Mouse (Mus musculus) hindbrain, postnatal 0 days (tissue): Measurements from ENCODE around the gene Csad. TPM values are rescaled to one million over a fixed set of nuclear protein-coding genes. Genes with fewer than 3 reads are reported as not detected.
"Not testable (repeated sequence)": the region's sequence is repeated elsewhere in the genome, so short reads cannot be mapped to it uniquely, and the experiment has no call there.

ENCODE experiments used
- ATAC-seq: fragments of 200-750 bp; cut with Nextera tagmentation; 2 replicates; pipeline ENCODE4 v1.8.0; 2017; ENCODE audit warnings: mild to moderate bottlenecking, moderate TSS enrichment, moderate library complexity
- DNase-seq: peaks from one replicate; pipeline ENCODE4 v3.0.0-alpha.2; 2015; ENCODE audit warnings: low spot score
- H3K27ac ChIP-seq: fragments of 300-500 bp; sonication (generic); 2 replicates; pipeline ENCODE4 v1.5.1; 2014; ENCODE audit warnings: mild to moderate bottlenecking
- H3K27me3 ChIP-seq: fragments of 300-500 bp; sonication (generic); 2 replicates; pipeline ENCODE4 v1.6.1; 2014; ENCODE audit warnings: low read length, mixed read lengths; ENCODE audit not compliant: insufficient read depth
- H3K36me3 ChIP-seq: fragments of 300-500 bp; sonication (generic); 2 replicates; pipeline ENCODE4 v1.6.1; 2014; ENCODE audit warnings: low read length, mixed read lengths; ENCODE audit not compliant: insufficient read depth
- H3K4me1 ChIP-seq: fragments of 300-500 bp; sonication (generic); 2 replicates; pipeline ENCODE4 v1.6.1; 2014; ENCODE audit warnings: antibody characterized with exemption, low read length, mixed read lengths; ENCODE audit not compliant: insufficient read depth
- H3K4me2 ChIP-seq: fragments of 300-500 bp; sonication (generic); 2 replicates; pipeline ENCODE4 v1.6.1; 2014; ENCODE audit warnings: low read depth, mild to moderate bottlenecking, low read length, moderate library complexity, mixed read lengths
- H3K4me3 ChIP-seq: fragments of 300-500 bp; sonication (generic); 2 replicates; pipeline ENCODE4 v1.5.1; 2014; ENCODE audit warnings: low read length
- H3K9ac ChIP-seq: fragments of 300-500 bp; sonication (generic); replicated peaks from 2 replicates; pipeline ENCODE4 v1.6.1; 2014; ENCODE audit warnings: mild to moderate bottlenecking, low read length, moderate library complexity, mixed read lengths
- H3K9me3 ChIP-seq: fragments of 300-500 bp; sonication (generic); 2 replicates; pipeline ENCODE4 v1.6.1; 2016; ENCODE audit warnings: low read length, mixed read lengths
- CTCF ChIP-seq: IDR thresholded peaks from 2 replicates; pipeline ENCODE4 v1.5.1; 2016; ENCODE audit warnings: antibody characterized with exemption, control low read depth, low read depth
- WGBS: fragments of 180-500 bp; shearing (Covaris S2); extraction: QIAGEN DNeasy Blood & Tissue Kit; methylation state at CpG from one replicate; pipeline ENCODE4 v1.1.7; 2014; 5-methylcytosine and 5-hydroxymethylcytosine counted together
- polyA plus RNA-seq: library from polyadenylated mRNA; unstranded; fragments of >200 nt; fragmentation: Nextera tagmentation; extraction: Ambion mirVana; gene quantifications from 2 replicates; pipeline ENCODE4 v1.2.1, GENCODE M21; 2015
- total RNA-seq: library from RNA; depleted of rRNA; stranded (reverse); fragments of >200 nt; gene quantifications from 2 replicates; pipeline ENCODE4 v1.2.3, GENCODE M21; 2014

Gene Csad
- total and polyA plus RNA-seq, 2 experiments from 2014 or later: 41.8 to 67.2 TPM

- Histone ChIP-seq H3K27ac (no peak overlapping the region), H3K4me2 (no peak overlapping the region), H3K27me3 (no peaks in the 10 kb centered on the region), H3K36me3 (no peaks in the 10 kb centered on the region), H3K9me3 (no peaks in the 10 kb centered on the region), H3K9ac (no peak overlapping the region), H3K4me3 (no peak overlapping the region), H3K4me1 (no peaks in the 10 kb centered on the region)
- DNase-seq (no peak), ATAC-seq (no peak)
- TF ChIP-seq CTCF: no peak
- 83% methylated on average over 2 of the region's 2 CpGs for WGBS
Observed at GRCm38 (mm10) chr15:102169064-102169463, 35.5 kb downstream of the Csad start.

- ATAC-seq (no peak), DNase-seq (no peak)
- 57% methylated on average over 6 of the region's 6 CpGs for WGBS
- Histone ChIP-seq H3K27me3 (no peaks in the 10 kb centered on the region), H3K4me1 (no peaks in the 10 kb centered on the region), H3K27ac (no peak overlapping the region), H3K9me3 (no peaks in the 10 kb centered on the region), H3K4me3 (no peak overlapping the region), H3K9ac (no peak overlapping the region), H3K36me3 (no peaks in the 10 kb centered on the region), H3K4me2 (no peak overlapping the region)
- TF ChIP-seq CTCF: no peak
Observed at GRCm38 (mm10) chr15:102167620-102168021, 36.9 kb downstream of the Csad start.

- Histone ChIP-seq H3K27me3 (no peaks in the 10 kb centered on the region), H3K36me3 (no peaks in the 10 kb centered on the region), H3K27ac (no peak overlapping the region), H3K4me2 (no peak overlapping the region), H3K4me1 (no peaks in the 10 kb centered on the region), H3K9ac (no peak overlapping the region), H3K4me3 (no peak overlapping the region), H3K9me3 (no peaks in the 10 kb centered on the region)
- DNase-seq (no peak), ATAC-seq (no peak)
- no peak for TF ChIP-seq CTCF
- WGBS: 49% methylated on average over 6 of the region's 6 CpGs
Observed at GRCm38 (mm10) chr15:102165468-102166100, 38.9 kb downstream of the Csad start.

- ATAC-seq: no peak
- H3K4me1 ChIP-seq: no peaks in the 10 kb centered on the region
- H3K27me3 ChIP-seq: no peaks in the 10 kb centered on the region
- no peak overlapping the region for H3K9ac ChIP-seq
- no peak for DNase-seq
- no peak overlapping the region for H3K4me3 ChIP-seq
- no peaks in the 10 kb centered on the region for H3K9me3 ChIP-seq
- TF ChIP-seq CTCF: no peak
- WGBS: 72% methylated on average over 3 of the region's 3 CpGs
- no peaks in the 10 kb centered on the region for H3K36me3 ChIP-seq
- H3K27ac ChIP-seq: no peak overlapping the region
- no peak overlapping the region for H3K4me2 ChIP-seq
Observed at GRCm38 (mm10) chr15:102163900-102164693, 40.4 kb downstream of the Csad start.

- Histone ChIP-seq H3K9ac (no peak overlapping the region), H3K4me3 (no peak overlapping the region), H3K27me3 (no peaks in the 10 kb centered on the region), H3K36me3 (no peaks in the 10 kb centered on the region), H3K27ac (no peak overlapping the region), H3K4me2 (no peak overlapping the region), H3K9me3 (no peaks in the 10 kb centered on the region), H3K4me1 (0 out of 2 replicates have a peak, but pooled peaks cover 4% of the 10 kb centered on the region)
- ATAC-seq (no peak), DNase-seq (no peak)
- WGBS: 69% methylated on average over 27 of the region's 27 CpGs
- no peak for TF ChIP-seq CTCF
Observed at GRCm38 (mm10) chr15:102160415-102161060, 44.0 kb downstream of the Csad start.

GRCm38 (mm10) chr15:102156836-102157235, 47.7 kb downstream of the Csad start:
- DNase-seq: peak; percentile 46
- TF ChIP-seq CTCF: no peak
- peak; percentile 64 for ATAC-seq
- H3K4me2 ChIP-seq: no peak overlapping the region
- H3K27ac ChIP-seq: no peak overlapping the region
- H3K36me3 ChIP-seq: no peaks in the 10 kb centered on the region
- 19% methylated on average over 20 of the region's 20 CpGs for WGBS
- no peak overlapping the region for H3K4me3 ChIP-seq
- no peak overlapping the region for H3K9ac ChIP-seq
- no peaks in the 10 kb centered on the region for H3K27me3 ChIP-seq
- H3K9me3 ChIP-seq: no peaks in the 10 kb centered on the region
- H3K4me1 ChIP-seq: 0 out of 2 replicates have a peak, but pooled peaks cover 4% of the 10 kb centered on the region

GRCm38 (mm10) chr15:102155006-102155405, 49.5 kb downstream of the Csad start:
- H3K27ac ChIP-seq, DNase-seq, H3K4me3 ChIP-seq, H3K4me2 ChIP-seq, H3K9me3 ChIP-seq, ATAC-seq, H3K9ac ChIP-seq, H3K36me3 ChIP-seq, H3K4me1 ChIP-seq, H3K27me3 ChIP-seq: not testable (repeated sequence)
- WGBS: 95% methylated on average over 6 of the region's 6 CpGs
